Mouse (Mus musculus) fat pad, adult 2 months (tissue): Measurements from ENCODE around the gene Cdk19.
A peak's percentile ranks its signal among the peaks of the same experiment; 100 is the strongest.
"Not testable (repeated sequence)": the region's sequence is repeated elsewhere in the genome, so short reads cannot be mapped to it uniquely, and the experiment has no call there.

Source experiments
- DNase-seq: peaks from one replicate; pipeline ENCODE4 v3.0.0-alpha.2; 2011; ENCODE audit warnings: low read depth, low spot score; ENCODE audit errors: extremely low read depth

Gene Cdk19

GRCm38 (mm10) chr10:40385397-40385796 is 46.0 kb downstream of the Cdk19 start:
- no peak for DNase-seq

GRCm38 (mm10) chr10:40386126-40386525 is 46.8 kb downstream of the Cdk19 start:
- no peak for DNase-seq

- DNase-seq, result no peak
Observed at GRCm38 (mm10) chr10:40393447-40394143, 54.2 kb downstream of the Cdk19 start.

GRCm38 (mm10) chr10:40398842-40399241 is 59.5 kb downstream of the Cdk19 start:
- no peak for DNase-seq

GRCm38 (mm10) chr10:40399328-40399727 is 60.0 kb downstream of the Cdk19 start:
- no peak for DNase-seq

GRCm38 (mm10) chr10:40400293-40400692 is 60.9 kb downstream of the Cdk19 start:
- no peak for DNase-seq

- peak; percentile 68 for DNase-seq
Observed at GRCm38 (mm10) chr10:40406655-40407054, 67.3 kb downstream of the Cdk19 start.

- no peak for DNase-seq
Observed at GRCm38 (mm10) chr10:40409336-40409735, 70.0 kb downstream of the Cdk19 start.

- DNase-seq, result no peak
Observed at GRCm38 (mm10) chr10:40411370-40411769, 72.0 kb downstream of the Cdk19 start.

- DNase-seq, result peak; percentile 82
Observed at GRCm38 (mm10) chr10:40416944-40417343, 77.6 kb downstream of the Cdk19 start.

GRCm38 (mm10) chr10:40419841-40420240 is 80.5 kb downstream of the Cdk19 start:
- DNase-seq, result no peak

- no peak for DNase-seq
Observed at GRCm38 (mm10) chr10:40420703-40421102, 81.3 kb downstream of the Cdk19 start.

GRCm38 (mm10) chr10:40421724-40422123 is 82.4 kb downstream of the Cdk19 start:
- DNase-seq, result no peak

GRCm38 (mm10) chr10:40422696-40423095 is 83.3 kb downstream of the Cdk19 start:
- no peak for DNase-seq

GRCm38 (mm10) chr10:40424428-40424827 is 85.1 kb downstream of the Cdk19 start:
- DNase-seq, result not testable (repeated sequence)

- DNase-seq, result no peak
Observed at GRCm38 (mm10) chr10:40425243-40426095, 86.1 kb downstream of the Cdk19 start.

- no peak for DNase-seq
Observed at GRCm38 (mm10) chr10:40426096-40426450, 86.7 kb downstream of the Cdk19 start.

- DNase-seq, result no peak
Observed at GRCm38 (mm10) chr10:40428633-40429032, 89.3 kb downstream of the Cdk19 start.

GRCm38 (mm10) chr10:40429081-40429480 is 89.7 kb downstream of the Cdk19 start:
- DNase-seq, result no peak

GRCm38 (mm10) chr10:40430209-40430608 is 90.8 kb downstream of the Cdk19 start:
- DNase-seq, result no peak

GRCm38 (mm10) chr10:40431957-40432356 is 92.6 kb downstream of the Cdk19 start:
- DNase-seq, result no peak

- no peak for DNase-seq
Observed at GRCm38 (mm10) chr10:40432375-40432774, 93.0 kb downstream of the Cdk19 start.
